Mouse (Mus musculus) myocyte (in vitro differentiated cells): ENCODE results near the gene Snx14.

Source experiments
- CEBPB ChIP-seq: IDR thresholded peaks from 2 replicates; pipeline ENCODE4 v1.6.1; 2011; ENCODE audit warnings: mild to moderate bottlenecking, moderate library complexity; ENCODE audit not compliant: poor library complexity, insufficient read depth, severe bottlenecking
- E2F4 ChIP-seq: IDR thresholded peaks from one replicate; pipeline ENCODE4 v1.6.1; 2011; ENCODE audit warnings: mild to moderate bottlenecking, control low read depth, moderate library complexity; ENCODE audit not compliant: insufficient read depth
- MAX ChIP-seq: IDR thresholded peaks from one replicate; pipeline ENCODE4 v1.6.1; 2011; ENCODE audit warnings: low read depth, mild to moderate bottlenecking, control low read depth
- MYOD1 ChIP-seq, 3 experiments: IDR thresholded peaks; one replicate each; pipeline ENCODE4 v1.6.1; 2011; ENCODE audit warnings: control low read depth in 2 of 3, low read depth in 2 of 3, mild to moderate bottlenecking in 2 of 3, moderate library complexity in 1 of 3; ENCODE audit not compliant: insufficient read length in 2 of 3, control insufficient read depth in 1 of 3
- MYOG ChIP-seq, 3 experiments: IDR thresholded peaks; one replicate each; pipeline ENCODE4 v1.6.1; 2011; ENCODE audit warnings: control low read depth in 2 of 3, low read depth in 2 of 3, mild to moderate bottlenecking in 2 of 3; ENCODE audit not compliant: insufficient read length in 2 of 3, control insufficient read depth in 1 of 3, insufficient read depth in 1 of 3
- POLR2A ChIP-seq: IDR thresholded peaks from one replicate; pipeline ENCODE4 v1.6.1; 2011; ENCODE audit warnings: low read depth, mild to moderate bottlenecking, control low read depth, moderate library complexity; ENCODE audit not compliant: insufficient read length
- SRF ChIP-seq: IDR thresholded peaks from one replicate; pipeline ENCODE4 v1.6.1; 2011; ENCODE audit warnings: low read depth; ENCODE audit not compliant: control insufficient read depth, insufficient read length
- TCF12 ChIP-seq: IDR thresholded peaks from one replicate; pipeline ENCODE4 v1.6.1; 2011; ENCODE audit warnings: mild to moderate bottlenecking, control low read depth; ENCODE audit not compliant: poor library complexity, insufficient read depth, severe bottlenecking
- TCF3 ChIP-seq: IDR thresholded peaks from one replicate; pipeline ENCODE4 v1.6.1; 2011; ENCODE audit warnings: low read depth, control low read depth; ENCODE audit not compliant: insufficient read length
- USF1 ChIP-seq: IDR thresholded peaks from one replicate; pipeline ENCODE4 v1.6.1; 2011; ENCODE audit warnings: low read depth, mild to moderate bottlenecking, control low read depth, moderate library complexity

GRCm38 (mm10) chr9:88330316-88330715 is 108.4 kb downstream of the Snx14 start:
- TF ChIP-seq E2F4 (no peak), POLR2A (no peak), TCF3 (no peak), TCF12 (no peak), SRF (no peak), CEBPB (no peak), USF1 (no peak), MYOG (IDR thresholded peaks at IDR 0.05; ENCODE audit: control insufficient read depth in 1 of 3, insufficient read depth in 1 of 3, insufficient read length in 2 of 3, low read depth in 2 of 3) (no peak), MYOD1 (IDR thresholded peaks at IDR 0.05; ENCODE audit: control insufficient read depth in 1 of 3, insufficient read length in 2 of 3, low read depth in 2 of 3) (no peak), MAX (no peak)
